Mouse (Mus musculus) erythroblast, adult 5-6 weeks (primary cell): ENCODE measurements around the gene Cers6. TPM values are rescaled to one million over a fixed set of nuclear protein-coding genes. Genes with fewer than 3 reads are reported as not detected.

Experiments
- ATAC-seq: replicated peaks from 2 replicates; pipeline ENCODE4 v1.8.0; 2016; ENCODE audit warnings: moderate number of reproducible peaks, mild to moderate bottlenecking, moderate TSS enrichment, inconsistent platforms; ENCODE audit not compliant: poor library complexity, low FRiP score, severe bottlenecking
- total RNA-seq, 2 experiments: library from RNA; stranded (forward) in 1 of 2; stranded (reverse) in 1 of 2; fragments of 150-400 nt in 1 of 2; fragments of 200-764, 138-1000 nt in 1 of 2; gene quantifications; 2 replicates each; pipeline versions ENCODE4 v1.2.3 to v1.2.4; 2015 to 2017; ENCODE audit warnings: low replicate concordance in 2 of 2

The Cers6 gene
- total RNA-seq, 2 experiments from 2014 or later, result 9.3 to 16.3 TPM

- no peak for ATAC-seq
Measured at GRCm38 (mm10) chr2:68994441-68994840, 133.2 kb downstream of the Cers6 start.

GRCm38 (mm10) chr2:68995723-68996122, 134.5 kb downstream of the Cers6 start:
- no peak for ATAC-seq

- ATAC-seq, result no peak
Measured at GRCm38 (mm10) chr2:68996268-68996667, 135.0 kb downstream of the Cers6 start.

GRCm38 (mm10) chr2:69004001-69004400, 142.8 kb downstream of the Cers6 start:
- ATAC-seq, result no peak

GRCm38 (mm10) chr2:69011392-69011791, 150.2 kb downstream of the Cers6 start:
- no peak for ATAC-seq

GRCm38 (mm10) chr2:69011860-69012259, 150.6 kb downstream of the Cers6 start:
- no peak for ATAC-seq

- no peak for ATAC-seq
Measured at GRCm38 (mm10) chr2:69014241-69014640, 153.0 kb downstream of the Cers6 start.

- no peak for ATAC-seq
Measured at GRCm38 (mm10) chr2:69015172-69015724, 154.0 kb downstream of the Cers6 start.

GRCm38 (mm10) chr2:69015822-69016221, 154.6 kb downstream of the Cers6 start:
- ATAC-seq, result no peak

- ATAC-seq, result no peak
Measured at GRCm38 (mm10) chr2:69019026-69019565, 157.9 kb downstream of the Cers6 start.

- ATAC-seq, result no peak
Measured at GRCm38 (mm10) chr2:69019821-69020489, 158.7 kb downstream of the Cers6 start.

- no peak for ATAC-seq
Measured at GRCm38 (mm10) chr2:69020636-69021310, 159.5 kb downstream of the Cers6 start.

GRCm38 (mm10) chr2:69021516-69021915, 160.3 kb downstream of the Cers6 start:
- ATAC-seq, result no peak

- no peak for ATAC-seq
Measured at GRCm38 (mm10) chr2:69024856-69025255, 163.6 kb downstream of the Cers6 start.

GRCm38 (mm10) chr2:69032562-69032961, 171.3 kb downstream of the Cers6 start:
- ATAC-seq, result no peak

GRCm38 (mm10) chr2:69035457-69035856, 174.2 kb downstream of the Cers6 start:
- no peak for ATAC-seq

GRCm38 (mm10) chr2:69037362-69037761, 176.1 kb downstream of the Cers6 start:
- no peak for ATAC-seq

GRCm38 (mm10) chr2:69042327-69043106, 181.3 kb downstream of the Cers6 start:
- no peak for ATAC-seq

- ATAC-seq, result no peak
Measured at GRCm38 (mm10) chr2:69043431-69044118, 182.3 kb downstream of the Cers6 start.

GRCm38 (mm10) chr2:69045926-69046325, 184.7 kb downstream of the Cers6 start:
- ATAC-seq, result no peak
